Mouse (Mus musculus): ENCODE measurements around the gene Tpp1.

The Tpp1 gene

DNA sequence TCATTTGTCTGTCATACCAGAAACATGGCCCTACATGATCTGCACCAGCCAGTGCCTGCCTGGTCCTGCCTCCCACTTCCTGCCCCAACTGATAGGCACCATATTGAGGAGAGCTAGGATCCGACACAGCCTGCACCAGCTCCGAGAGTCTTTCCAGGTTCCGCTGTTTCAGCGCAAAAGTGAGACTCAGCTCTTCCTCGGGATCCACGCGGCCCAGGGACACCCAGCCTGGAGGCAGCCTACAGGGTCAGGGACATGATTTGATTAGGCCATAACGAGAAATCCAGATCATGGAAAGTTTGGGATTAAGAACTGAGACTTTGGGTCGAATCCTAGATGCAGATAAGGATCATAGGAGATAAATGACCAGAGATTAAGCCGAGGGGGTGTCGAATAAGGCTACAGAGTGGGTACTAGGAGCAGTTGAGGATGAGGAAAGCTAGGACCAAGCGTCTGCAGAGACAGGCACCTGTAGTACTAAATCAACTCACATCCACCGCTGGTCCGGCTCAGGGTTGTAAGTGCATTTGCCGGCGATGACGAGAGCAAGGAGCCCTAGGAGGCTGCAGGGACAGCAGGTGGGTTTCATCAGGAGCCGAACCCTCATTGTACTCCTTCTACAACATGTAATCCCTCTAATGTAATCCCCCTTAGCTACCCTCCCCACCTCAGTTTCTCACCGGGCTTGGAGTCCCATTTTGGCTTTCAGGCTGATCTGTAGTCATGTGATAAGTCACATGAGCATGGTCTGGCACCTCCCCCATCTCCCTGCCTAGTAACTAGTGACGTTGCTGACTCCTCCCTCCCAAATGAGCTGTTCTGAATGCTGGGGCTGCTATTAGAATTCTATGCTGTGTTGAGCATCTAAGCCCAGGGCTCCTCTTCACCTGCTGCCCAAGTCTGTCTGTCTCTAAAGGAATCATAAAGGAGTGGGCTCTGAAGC is at the start of gene Tpp1:
TSS of gene Tpp1 (minus strand) at position 745 of the 943 bp plus-strand sequence.
- DNase-seq (ENCODE audit: low read depth): peak; percentile 94

DNA sequence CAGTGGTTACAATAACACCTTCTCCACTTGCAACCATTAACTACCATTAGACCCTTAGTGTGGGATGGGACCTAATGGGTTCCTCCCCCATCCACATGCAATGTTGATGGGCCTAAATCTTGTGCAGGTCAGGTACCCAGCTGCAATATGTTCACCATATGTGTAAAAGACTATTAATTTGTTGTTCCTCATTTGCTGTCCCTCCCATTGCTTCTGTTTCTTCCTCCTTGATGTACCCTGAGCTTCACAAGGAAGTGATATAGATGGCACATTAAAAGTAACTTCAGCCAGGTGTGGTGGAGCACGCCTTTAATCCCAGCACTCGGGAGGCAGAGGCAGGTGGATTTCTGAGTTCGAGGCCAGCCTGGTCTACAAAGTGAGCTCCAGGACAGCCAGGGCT is 44.9 kb upstream of the Tpp1 start:
- no peak for DNase-seq (ENCODE audit: low read depth)

GRCm38 (mm10) chr7:105795759-105796366 is 43.8 kb upstream of the Tpp1 start:
- DNase-seq (ENCODE audit: low read depth): no peak

- DNase-seq (ENCODE audit: low read depth): no peak
Measured at GRCm38 (mm10) chr7:105793701-105794100, 41.7 kb upstream of the Tpp1 start.

DNA sequence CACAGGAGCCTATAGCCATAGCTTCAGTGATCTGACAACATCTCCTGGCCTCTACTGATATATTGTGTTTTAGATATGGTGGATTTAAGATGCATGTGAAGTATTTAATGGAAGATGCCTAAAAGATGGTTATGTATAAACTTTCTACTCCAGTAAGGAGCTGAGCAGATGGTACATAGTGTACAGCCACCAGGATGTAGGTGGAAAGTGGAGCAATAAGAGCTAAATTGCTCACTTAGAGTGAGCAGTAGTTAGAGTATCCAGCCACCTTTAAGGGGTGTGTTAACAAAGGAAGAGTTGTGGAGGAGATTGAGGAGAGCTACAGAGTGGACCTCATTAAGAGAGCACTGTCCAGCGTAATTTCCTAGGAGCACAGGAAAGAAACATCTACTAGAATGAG is 39.1 kb upstream of the Tpp1 start:
- DNase-seq (ENCODE audit: low read depth): no peak

GRCm38 (mm10) chr7:105787285-105788140 is 35.5 kb upstream of the Tpp1 start, which contains the start of gene Dchs1:
TSS of gene Dchs1 (minus strand) at chr7:105787654.
- DNase-seq (ENCODE audit: low read depth): no peak

GRCm38 (mm10) chr7:105786506-105787284 is 34.7 kb upstream of the Tpp1 start:
- DNase-seq (ENCODE audit: low read depth): no peak

DNA sequence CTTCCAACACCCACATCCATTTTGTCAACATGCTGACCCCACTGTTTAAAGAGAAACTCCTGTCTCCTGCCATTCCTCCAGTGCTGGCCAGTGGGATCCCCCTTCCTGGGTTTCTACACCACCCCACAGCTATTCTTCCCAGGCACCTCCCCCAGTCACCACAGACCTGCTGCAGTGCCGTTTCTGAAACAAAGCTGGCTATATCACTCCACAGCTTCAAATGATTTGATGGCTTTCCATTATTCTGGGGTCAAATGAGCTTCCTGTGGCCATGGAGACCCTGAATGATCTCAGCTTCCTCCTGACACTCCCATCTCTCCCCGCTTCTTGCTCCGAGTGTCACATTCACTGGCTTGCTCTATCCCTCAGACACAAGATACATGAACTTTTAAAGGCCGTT is 32.5 kb upstream of the Tpp1 start:
- DNase-seq (ENCODE audit: low read depth): no peak

DNA sequence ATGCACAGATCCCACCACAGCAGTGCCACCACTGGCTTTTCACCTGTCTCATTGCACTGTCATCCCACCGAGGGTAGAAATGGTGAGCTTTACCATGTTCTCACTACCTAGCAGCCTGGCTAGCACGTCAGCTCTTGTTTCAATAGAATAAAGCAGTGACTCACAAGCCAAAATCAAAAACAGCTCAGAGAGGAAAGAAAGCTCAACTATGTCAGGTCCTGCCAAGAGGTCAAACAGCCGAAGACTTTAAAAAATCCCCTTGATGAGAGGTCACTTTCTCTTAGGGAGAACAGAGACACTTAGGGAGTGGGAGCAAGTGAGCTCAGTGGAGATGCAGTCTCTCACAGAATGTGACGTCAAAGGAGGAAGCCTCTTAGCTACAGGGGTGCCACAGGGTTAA is 31.8 kb upstream of the Tpp1 start:
- DNase-seq (ENCODE audit: low read depth): no peak

DNA sequence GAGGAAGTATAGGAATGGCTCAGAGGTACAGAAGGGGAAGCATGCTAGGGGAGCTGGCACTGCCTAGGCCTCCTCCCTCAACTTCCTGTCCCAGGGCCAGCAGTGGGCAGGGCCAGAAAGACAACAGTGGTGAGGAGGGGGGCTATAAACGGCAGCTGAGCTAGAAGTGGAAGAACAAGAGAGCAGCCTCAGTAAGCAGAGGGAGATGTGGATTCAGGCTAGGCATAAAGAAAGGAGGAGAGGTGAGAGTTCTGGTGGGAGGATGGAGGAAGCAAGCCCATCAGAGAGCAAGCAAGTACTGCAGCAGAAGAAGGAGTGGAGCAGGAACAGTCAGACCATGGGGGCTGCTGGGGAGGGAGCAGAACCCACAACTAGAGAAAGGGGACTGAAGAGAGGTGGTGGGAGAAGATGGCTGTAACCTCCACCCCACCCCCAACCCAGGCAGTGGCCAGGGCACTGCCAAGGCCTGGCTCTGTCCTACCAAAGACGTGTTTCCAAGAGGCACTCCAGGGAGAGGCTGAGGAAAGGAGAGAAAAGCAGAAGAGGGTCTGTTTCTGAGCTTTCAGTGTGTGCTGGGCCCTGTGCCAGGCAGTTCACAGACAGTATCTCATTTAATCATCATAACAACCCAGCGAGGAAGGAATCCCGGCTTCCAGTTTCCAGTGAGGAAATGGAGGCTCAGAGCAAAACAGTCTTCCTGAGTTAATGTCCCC is 26.7 kb upstream of the Tpp1 start:
- DNase-seq (ENCODE audit: low read depth): peak; percentile 30

- DNase-seq (ENCODE audit: low read depth): peak; percentile 66
Measured at GRCm38 (mm10) chr7:105777797-105778552, 25.9 kb upstream of the Tpp1 start.

DNA sequence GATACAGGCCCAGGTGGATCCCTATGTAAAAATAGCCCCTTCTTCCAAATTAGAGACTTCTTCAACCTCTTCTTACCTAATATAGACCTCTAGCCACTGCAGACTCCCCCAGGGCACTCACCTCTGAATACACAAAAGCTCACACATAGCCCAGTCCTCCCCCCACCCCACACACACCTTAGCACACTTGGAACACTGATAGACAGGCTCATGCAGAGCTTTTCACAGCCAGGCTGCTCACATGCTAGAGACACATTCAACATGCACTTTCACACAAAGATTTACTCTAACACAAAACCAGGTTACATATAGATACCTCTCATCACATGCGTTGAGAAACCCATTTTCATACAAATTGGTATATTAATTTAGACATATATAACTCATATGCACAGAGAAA is 25.3 kb upstream of the Tpp1 start:
- DNase-seq (ENCODE audit: low read depth): no peak

DNA sequence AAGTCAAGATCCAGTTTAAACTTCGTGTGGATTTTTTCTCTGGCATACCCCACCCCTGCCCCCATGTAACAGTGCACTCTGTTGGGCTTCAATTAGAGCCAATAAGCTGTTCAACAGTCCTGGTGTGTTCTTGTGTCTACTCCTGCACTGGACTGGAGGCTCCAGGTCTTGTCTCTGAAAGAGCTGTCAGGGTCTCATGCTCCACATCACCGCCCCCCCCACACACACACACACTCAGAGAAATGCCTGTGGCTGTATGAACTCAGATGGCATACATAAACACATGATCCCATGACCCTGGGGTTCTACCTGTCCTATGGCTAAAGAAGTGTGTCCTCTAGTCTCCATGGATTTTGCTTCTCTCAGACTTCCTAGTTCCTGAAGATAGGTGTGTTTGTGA is 24.0 kb upstream of the Tpp1 start:
- DNase-seq (ENCODE audit: low read depth): no peak

GRCm38 (mm10) chr7:105774661-105775060 is 22.6 kb upstream of the Tpp1 start:
- DNase-seq (ENCODE audit: low read depth): no peak

GRCm38 (mm10) chr7:105773041-105773440 is 21.0 kb upstream of the Tpp1 start:
- no peak for DNase-seq (ENCODE audit: low read depth)

DNA sequence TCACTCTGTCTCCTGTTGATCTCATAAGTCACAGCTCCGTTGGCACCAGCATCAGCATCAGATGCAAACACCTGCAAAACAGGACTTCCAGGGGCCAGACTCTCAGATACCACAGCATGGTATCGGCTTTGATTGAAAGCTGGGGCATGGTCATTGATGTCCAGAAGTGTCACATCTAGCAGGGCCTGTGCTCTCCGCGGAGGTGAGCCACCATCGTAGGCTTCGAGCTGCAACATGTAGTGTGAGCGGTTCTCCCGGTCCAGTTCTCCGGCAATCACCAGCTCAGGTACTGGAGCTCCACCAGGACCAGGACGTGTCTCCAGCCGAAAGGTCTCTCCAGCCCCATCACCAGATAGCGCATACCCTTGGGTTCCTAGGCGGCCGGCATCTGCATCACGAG is 20.3 kb upstream of the Tpp1 start:
- DNase-seq (ENCODE audit: low read depth): no peak

DNA sequence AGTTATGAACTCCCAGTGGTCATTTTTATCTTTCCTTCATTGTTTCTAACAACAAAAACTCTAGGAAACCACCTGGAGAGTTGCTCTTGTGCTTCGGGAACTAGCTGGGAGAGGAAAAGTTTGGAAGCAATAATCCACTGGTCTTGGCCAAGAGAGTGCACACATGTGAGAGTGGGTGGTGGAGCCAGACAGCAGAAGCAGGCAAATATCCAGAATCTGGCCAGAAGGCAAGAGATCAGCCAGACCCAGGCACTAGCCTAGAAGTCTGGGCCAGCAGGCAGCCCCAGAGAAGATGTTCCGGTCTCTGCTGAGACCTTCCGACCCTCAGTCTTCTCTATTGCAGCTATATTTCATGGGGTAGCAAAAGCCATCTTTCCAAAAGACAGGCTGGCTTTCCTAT is 17.9 kb upstream of the Tpp1 start:
- DNase-seq (ENCODE audit: low read depth): no peak

DNA sequence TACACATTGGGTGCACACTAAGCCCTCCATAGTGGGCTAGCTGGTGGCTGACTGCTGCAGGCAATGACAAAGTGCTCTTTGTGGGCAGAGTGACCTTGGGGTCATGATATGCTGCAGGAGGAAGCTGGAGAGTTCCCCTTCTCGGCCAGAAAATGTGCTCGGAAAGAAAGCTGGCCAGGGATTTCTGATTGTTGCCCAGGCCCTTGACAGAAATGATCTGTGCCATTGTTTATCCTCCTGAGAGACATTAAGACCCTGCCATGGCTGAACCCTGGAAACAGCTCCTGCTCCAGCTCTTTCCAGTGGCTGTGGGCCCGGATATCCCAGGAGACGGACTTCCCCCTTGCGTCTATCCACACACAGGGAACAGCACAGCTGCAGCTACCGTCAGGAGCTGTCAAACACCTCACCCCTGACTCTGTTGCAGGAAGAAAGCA is 15.7 kb upstream of the Tpp1 start:
- peak; percentile 58 for DNase-seq (ENCODE audit: low read depth)

DNA sequence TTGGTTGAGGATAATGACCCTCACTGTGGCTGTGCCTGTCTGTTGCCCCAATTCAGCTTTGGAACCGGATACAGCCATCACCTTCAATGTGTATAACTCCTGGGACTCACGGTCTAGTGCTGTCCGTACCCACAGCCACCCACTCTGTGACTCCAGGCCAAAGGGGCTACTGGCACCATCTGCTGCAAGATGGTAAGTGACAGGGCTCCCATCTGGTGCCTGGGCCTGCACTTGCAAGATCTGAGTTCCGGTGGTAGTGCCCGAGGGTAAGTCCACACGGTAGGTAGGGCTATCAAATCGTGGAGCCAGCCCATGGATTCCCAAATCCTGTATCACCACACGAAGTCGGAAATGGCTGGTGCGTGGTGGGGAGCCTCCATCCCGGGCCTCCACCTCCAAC is 12.3 kb upstream of the Tpp1 start:
- DNase-seq (ENCODE audit: low read depth): no peak
